Mouse (Mus musculus): ENCODE measurements around the gene Pde1a.
"Not testable (repeated sequence)": the region's sequence is repeated elsewhere in the genome, so short reads cannot be mapped to it uniquely, and the experiment has no call there.

Pde1a gene

GRCm38 (mm10) chr2:79945898-79946675 lies 183.2 kb downstream of the Pde1a start:
- no peak for DNase-seq

- no peak for DNase-seq
Measured at GRCm38 (mm10) chr2:79934660-79935059, 194.6 kb downstream of the Pde1a start.

GRCm38 (mm10) chr2:79922356-79922755 lies 206.9 kb downstream of the Pde1a start:
- DNase-seq, result no peak

DNA sequence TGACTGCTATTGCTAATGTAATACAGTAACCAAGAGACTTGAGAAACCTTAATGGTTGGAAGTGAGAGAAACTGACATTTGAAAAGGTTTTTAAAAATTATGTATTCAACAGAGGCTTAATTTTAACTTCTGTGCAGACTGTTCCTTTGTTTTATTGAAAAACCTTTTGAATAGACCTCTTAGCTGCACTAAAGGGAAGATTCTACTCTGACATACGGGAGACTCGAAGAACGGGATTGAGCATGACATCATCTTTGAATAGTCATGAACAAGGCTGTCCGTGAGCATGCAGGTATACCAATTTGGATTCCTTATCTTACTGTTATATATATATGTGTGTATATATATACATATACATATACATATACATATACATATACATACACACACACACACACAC lies 207.9 kb downstream of the Pde1a start:
- DNase-seq, result no peak

DNA sequence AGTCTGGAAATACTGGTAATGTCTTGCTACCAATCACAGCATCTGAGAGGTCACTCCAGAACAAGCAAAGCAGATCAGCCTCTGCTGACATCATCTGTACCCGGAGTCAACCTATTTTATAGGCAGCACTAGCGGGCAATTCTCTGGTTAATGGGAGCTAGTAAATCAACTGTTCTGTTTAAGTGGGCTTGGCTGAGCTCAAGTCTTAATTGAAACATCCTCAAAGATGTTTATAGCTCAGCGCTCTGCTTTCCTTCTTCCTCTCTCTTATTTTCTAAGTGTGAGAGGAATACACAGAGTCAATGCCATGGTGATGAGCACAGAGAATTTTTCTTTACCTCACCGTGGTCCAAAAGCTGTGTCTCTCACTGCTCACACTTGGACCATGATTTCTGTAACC lies 208.8 kb downstream of the Pde1a start:
- DNase-seq, result no peak

DNA sequence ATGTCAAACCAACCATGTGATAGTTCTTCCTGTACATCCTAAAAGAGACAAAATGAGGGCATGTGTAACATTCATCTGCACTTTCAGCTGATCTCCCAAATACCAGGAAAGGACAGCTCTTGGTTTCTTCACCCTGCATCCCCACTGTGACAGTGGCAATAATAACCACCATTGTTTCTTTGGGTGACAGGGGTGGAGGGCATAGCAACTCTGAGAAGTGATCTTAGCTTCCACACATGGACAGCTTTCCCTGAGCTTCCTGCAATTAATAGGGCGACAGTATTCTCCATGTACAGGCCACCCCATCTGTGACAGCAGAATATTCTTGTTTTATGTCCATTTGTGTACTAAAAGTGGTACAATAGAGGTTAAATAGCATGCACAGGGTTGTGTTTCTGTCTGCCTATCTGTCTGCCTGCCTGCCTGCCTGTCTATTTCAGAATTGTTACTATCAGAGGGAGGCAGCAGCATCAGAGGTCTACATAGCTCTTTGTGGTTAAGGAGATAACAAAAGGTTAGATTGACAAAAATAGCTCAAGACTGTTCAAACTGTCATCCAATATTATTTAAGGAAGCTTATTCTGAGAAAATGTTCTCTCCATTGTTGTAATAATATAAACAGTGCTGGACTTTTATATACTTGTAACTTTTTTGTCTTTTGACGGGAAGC lies 227.3 kb downstream of the Pde1a start:
- DNase-seq, result no peak

GRCm38 (mm10) chr2:79898522-79898921 lies 230.7 kb downstream of the Pde1a start:
- no peak for DNase-seq

GRCm38 (mm10) chr2:79892829-79893228 lies 236.4 kb downstream of the Pde1a start:
- no peak for DNase-seq

- DNase-seq, result no peak
Measured at GRCm38 (mm10) chr2:79891760-79892570, 237.3 kb downstream of the Pde1a start.

DNA sequence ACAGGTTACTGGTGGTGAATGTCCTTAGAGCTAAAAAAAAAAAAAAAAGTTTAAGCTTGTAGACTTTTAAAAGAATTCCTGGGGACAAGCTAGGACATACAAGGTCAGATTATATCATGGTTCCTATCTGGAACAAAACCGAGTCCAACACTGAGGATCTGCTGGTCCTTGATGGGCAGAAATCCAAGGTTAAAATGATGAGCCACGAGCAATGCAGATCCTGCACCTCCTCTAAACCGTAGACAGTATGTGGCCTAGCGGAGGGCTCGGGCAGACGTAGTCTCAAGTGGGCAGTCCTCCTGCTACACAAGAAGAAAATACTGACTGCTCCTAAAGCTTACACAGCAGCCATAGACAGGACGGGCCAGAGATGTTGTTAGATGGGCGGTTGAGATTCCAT lies 238.5 kb downstream of the Pde1a start:
- DNase-seq, result no peak

- no peak for DNase-seq
Measured at GRCm38 (mm10) chr2:79883631-79884350, 245.5 kb downstream of the Pde1a start.

DNA sequence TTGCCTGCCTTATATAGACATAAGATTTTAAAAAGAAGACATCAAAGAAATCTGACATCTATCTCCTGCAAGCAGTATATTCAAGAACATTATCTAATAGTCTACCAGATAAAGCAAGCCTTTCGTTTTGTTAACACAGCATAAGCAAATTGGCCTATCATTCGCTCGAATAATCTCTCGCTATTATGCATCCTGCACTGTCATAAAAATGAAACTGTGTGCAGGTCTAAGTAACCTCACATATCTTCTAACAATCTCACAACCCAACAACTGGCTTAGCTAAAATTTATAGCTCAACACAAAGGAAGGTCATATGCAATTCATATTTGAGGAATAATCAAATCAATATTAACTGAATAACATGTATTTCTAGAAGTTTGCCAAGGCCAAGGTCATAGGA lies 246.0 kb downstream of the Pde1a start:
- no peak for DNase-seq

- no peak for DNase-seq
Measured at GRCm38 (mm10) chr2:79865275-79865999, 263.8 kb downstream of the Pde1a start.

DNA sequence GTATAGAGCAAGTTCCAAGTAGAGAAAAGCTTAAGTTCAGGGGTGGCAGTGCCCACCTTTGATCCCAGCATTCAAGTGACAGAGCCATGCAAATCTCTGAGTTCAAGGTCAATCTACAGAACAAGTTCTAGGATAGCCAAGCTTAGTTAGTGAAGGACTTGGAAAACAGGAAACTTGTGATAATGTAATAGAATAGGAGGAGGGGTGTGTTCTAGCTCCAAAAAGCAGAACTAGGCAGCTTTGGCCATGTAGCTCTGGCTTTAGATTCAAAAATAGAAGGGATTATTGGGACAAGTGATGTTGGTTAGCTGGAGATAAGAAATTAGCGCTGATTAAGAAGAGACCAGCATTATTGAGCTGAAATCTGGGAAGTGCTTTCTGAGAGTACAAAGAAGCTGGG lies 272.4 kb downstream of the Pde1a start:
- no peak for DNase-seq

DNA sequence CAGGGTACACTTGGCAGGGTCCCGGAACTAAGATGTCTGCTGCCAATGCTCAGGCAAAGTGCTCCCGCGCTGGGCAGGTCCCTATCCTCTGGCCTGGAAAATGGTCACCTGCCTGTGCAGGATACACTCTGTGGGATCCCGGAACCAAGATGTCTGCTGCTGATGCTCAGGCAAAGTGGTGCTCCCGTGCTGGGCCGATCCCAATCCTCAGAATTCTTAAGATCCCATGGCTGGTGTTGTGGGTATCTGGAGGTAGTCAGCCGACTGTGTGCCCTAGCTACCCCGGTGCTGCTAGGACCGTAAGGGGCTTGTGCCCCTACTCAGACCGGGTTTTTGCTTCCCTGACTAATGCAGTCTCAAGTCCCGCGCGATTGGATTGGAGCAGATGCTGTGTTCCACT lies 281.9 kb downstream of the Pde1a start:
- not testable (repeated sequence) for DNase-seq

DNA sequence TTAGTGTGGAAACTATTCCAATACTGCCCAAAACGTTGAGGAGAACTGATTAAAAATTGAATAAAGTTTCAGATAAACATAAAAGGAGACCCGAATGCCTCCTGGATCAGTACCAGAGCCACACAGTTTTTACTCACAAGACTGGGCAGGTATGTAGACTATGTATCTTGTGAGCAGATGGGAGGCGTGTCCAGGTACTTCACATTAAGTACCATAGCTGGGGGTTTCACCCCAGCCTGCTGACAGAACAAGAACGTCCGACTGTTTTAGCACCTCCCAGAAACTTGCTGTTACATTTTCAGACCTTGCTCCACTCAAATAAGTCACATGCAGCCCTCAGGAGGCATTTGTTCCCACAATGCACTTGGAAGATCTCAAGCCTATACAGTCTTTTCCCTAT lies 289.7 kb downstream of the Pde1a start:
- DNase-seq, result no peak

DNA sequence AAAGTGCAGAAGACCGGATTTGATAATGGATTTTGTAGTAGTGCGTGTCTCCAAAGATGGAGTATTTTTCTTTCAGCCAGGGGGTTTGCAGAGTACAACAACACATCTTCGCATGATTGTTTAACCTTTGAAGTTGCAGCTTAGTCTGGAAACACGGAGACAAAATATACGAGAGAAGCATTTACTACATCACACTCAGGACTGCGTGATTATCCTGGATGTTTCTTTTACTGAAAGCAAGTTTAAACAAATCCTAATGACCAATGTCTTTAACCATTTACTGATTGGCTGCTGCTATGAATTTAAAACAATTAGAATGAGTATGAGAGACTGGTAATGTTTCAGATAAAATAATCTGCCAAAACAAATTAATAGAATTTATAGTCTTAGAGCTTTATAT lies 290.2 kb downstream of the Pde1a start:
- DNase-seq, result no peak

DNA sequence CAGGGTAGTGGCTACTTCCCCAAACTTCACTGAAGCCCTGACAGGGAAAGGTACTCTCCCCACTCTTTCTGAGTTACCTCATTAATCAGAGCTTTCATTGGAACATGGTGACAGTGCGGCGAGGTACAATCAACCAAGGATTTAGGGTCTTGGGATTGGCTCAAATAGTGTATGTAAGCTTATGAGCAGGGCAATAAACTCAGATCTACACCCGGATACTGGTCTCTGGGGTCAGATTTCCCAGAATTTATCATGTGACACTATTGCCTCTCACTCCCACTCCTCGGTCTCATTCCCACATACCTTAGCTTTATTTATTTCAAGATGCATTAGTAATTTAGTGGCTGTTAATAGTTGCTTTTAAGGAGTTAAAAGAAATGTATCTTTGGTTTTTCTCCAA lies 303.4 kb downstream of the Pde1a start:
- DNase-seq, result no peak

DNA sequence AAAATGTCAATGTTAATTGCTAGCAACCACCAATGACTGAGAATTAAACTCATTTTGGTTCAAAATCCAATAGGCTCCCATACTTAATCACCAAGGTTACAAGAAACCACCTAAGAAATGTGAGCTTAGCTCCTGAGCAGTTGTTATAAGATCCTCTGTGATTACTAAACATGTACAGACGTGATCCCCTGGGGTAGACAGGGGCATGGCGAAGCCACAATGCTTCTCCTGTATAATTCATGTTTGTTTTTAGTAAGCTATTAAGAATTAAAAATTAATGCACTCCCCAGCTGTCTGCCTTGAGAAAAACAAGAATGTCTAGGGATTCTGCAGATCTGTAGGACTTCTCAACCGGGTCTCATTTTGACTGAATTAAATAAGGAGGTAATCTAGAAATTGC lies 309.7 kb downstream of the Pde1a start:
- DNase-seq, result no peak

GRCm38 (mm10) chr2:79815708-79816484 lies 313.4 kb downstream of the Pde1a start:
- DNase-seq, result no peak

DNA sequence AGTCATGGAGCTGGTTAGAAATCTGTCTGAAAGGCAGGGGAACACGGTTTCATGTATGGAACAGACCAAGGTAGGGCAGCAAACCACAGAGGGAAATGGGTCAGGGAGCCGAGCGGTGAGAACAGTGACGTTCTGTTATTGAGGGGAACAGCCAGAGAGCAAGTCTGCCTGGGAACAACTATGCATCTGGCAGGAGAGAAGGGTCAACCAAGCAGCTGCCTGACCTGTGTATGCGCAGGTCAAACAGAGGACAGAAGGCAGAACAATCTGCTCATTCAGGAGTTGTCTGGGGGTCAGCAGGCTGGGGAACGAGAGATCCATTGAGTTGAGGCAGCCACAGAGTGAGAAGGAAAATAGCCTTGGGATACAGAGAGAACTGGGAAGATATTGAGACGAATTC lies 330.6 kb downstream of the Pde1a start:
- DNase-seq, result no peak

DNA sequence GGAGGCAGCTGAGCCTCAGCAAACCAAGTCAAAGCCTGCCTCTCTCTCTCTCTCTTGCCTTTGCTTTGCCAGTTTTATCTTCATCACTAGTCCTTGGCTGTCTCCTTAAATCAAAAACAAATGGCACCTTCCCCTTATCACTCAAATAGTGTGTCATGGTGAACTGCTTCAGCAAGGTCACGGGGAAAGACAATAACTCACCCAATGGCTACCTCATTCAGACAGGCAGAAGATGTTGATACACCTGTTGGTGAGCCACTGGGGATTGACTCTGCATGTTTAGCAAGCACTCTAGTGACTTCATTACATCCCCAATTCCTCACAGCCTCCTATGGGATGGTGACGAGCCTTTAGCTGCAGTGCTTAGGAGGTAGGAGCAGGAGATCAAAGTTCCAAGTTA lies 331.8 kb downstream of the Pde1a start:
- no peak for DNase-seq

All from cerebellum, adult 11-12 months (tissue).